Mouse (Mus musculus): Measurements from ENCODE around the gene Golgb1. TPM values are rescaled to one million over a fixed set of nuclear protein-coding genes. Genes with fewer than 3 reads are reported as not detected.

Gene Golgb1
- polyA plus RNA-seq (2012; rRNA removed) = 16.2 and 20.4 TPM in 2 replicates

DNA sequence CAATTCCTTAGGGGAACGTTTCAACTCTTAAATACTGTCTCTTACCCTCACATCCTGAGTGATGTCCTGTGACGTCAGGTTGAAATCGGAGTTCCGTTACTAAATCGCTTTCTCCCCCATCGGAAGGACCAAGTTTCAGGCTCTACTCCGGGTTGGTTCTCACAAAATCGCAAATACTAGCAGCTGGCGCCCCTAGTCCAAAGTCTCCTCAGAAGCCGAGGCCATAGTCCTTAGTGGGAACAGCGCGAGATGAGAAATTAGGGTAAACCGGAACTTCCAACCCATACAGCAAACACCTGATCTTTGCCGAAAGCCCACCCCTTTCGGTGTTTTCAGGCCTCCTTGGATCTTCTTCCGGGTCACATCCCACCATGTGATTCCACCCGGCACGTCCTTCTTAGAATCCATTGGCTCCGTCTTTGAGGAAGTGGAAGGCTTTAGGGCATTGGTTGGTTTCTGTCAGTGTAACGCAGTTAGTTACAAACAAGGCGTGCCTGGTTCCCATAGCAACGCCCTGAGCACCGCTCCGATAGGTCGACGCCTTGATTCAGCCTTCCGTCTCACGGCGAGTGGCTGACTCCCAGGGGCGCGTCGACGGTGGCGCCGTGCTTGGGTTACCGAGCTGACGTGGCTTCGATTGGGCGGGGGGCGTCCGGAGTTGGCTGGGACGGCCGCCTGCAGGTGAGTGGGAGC lies at the start of gene Golgb1, which contains the start of gene Eaf2:
Gene Golgb1, plus strand, starts transcription at position 558 of the 693 bp plus-strand sequence.
Gene Eaf2, minus strand, starts transcription at position 421 of the 693 bp plus-strand sequence.

DNA sequence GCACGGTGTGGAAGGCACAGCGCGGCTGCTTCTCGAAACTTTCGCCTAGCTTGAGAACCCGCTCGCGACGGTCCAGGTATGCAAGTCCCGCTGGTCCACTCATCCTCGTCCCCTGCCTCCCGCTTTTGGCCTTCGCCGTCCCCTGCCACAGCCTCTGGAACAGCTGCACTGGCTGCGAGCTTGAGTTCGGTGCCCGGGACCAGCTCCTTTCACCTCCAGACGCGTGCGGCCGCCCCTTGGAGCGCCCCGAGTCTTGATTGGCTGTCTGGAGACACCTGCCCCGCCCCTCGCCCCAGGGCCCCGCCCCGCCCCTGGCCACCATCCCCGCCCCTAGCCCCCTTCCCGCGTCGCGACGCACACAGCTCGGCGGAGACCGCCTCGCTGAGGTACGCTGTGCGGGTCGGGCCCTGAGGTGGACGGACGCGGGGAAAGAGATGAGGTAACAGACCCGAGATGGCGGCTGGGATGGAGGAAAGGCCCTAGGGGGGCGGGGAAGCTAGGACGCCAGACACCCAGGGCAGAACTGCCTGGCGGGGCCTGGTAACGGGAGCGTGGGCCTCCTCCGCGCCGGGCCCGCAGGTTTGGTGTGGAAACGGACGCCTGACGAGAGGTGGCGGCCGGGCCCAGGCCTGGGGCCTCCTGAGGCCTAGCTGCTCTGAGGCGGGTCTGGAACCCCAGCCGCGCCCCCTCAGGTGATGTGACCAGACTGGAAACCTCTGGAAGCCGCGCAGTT lies 46.7 kb upstream of the Golgb1 start, which contains the start of gene Iqcb1:
Gene Iqcb1, plus strand, starts transcription at position 332 of the 733 bp plus-strand sequence.

DNA sequence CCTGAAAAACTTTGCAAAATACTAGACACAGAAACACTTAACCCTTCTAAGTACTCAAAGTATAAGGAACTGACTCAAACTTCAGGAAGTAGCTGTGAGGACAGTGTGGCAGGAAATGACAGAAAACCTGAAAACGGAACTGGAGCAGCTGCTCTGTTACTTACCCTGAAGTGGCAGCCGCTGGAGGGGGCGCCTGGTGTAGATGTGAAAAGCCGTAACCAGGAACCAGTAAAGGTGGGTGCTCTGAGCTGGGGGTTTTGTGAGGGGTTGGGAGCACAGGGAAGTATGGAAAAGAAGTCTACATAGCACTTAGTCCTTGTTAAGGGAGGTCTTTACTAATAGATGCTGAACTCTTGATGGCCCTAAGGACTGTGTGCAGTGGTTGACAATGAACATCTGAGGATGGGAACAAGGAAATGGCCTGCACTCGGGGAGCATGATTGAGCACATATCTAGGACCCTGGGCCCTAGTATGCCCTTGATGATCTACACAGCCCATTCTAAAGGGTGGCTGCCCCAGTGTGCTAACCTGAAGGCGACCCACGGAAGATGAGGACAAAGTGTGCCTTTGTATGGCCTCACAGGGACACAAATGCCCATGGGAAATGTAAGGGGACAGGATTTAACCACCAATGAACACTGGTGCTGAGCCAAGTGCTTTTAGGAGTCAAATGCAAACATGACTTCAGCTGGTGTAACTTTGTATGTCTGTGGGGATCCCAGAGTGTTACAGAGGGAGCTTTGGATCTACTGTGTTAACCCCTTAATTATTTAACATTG lies 60.1 kb downstream of the Golgb1 start, which contains the start of gene Hcls1:
Gene Hcls1, plus strand, starts transcription at position 143 of the 780 bp plus-strand sequence.

Other genes with a start within 250 kb of the Golgb1 start
- 6.6 and 7.2 TPM in 2 replicates for gene Cd86, start 209.1 kb upstream of the Golgb1 start, polyA plus RNA-seq (2012; rRNA removed)
- gene Ildr1, start 181.2 kb upstream of the Golgb1 start, polyA plus RNA-seq (2012; rRNA removed) = 0.36 and 0.41 TPM in 2 replicates
- gene Slc15a2, start 90.2 kb upstream of the Golgb1 start, polyA plus RNA-seq (2012; rRNA removed) = 0.40 and 2.2 TPM in 2 replicates
- gene Iqcb1, start 46.8 kb upstream of the Golgb1 start, polyA plus RNA-seq (2012; rRNA removed) = 5.2 and 6.4 TPM in 2 replicates
- 0.31 and 0.56 TPM in 2 replicates for gene Eaf2, start 137 bp upstream of the Golgb1 start, polyA plus RNA-seq (2012; rRNA removed)
- 21.4 and 23.9 TPM in 2 replicates for gene Hcls1, start 59.8 kb downstream of the Golgb1 start, polyA plus RNA-seq (2012; rRNA removed)
- gene Fbxo40, start 115.3 kb downstream of the Golgb1 start, polyA plus RNA-seq (2012; rRNA removed) = 0.01 and 0.02 TPM in 2 replicates
- 3.5 and 4.0 TPM in 2 replicates for gene Polq, start 136.6 kb downstream of the Golgb1 start, polyA plus RNA-seq (2012; rRNA removed)

Measured in liver, embryonic 18 days (tissue).